In the genomic region with DNA sequence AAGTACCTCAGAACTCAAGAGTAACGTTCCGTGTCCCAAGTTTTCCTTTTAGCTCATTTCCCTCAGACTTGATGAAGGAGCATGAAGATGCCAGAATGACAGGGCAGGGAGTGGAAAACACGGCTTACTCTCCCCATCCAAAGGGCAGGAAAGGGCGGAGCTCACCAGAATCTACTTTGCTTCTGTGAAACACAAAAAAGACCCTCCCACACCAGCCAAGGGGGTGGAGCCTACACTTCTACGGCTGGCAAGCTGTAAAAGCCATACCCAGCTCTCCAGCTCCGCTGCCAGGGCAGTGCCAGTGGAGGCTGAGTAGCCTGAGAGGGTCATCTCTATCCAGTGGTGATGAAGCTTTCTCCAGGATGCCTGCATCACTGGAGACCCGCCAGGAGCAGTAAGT, we compare ENCODE assay signal across 15 mouse cellular contexts. TPM values are rescaled to one million over a fixed set of nuclear protein-coding genes. Genes with fewer than 3 reads are reported as not detected.
DNase-seq lines count a peak whose midpoint lies in the region; ATAC-seq and TF ChIP-seq lines count a peak whose summit lies in the region.
"Had no signal": no experiment of that assay in that cellular context is flagged by ENCODE, and none has a peak within 500 bp of the region (broad histone marks: within the 10 kb centered on the region; RNA-seq: fewer than 3 reads in every experiment).

No protein-coding gene starts in this region.

- H3K9ac ChIP-seq in forebrain, embryonic 13.5 days: no peak overlapping the region
- no peak overlapping the region for H3K9ac ChIP-seq in forebrain, embryonic 15.5 days (replicated peaks)
- H3K9ac ChIP-seq in lung, postnatal 0 days (replicated peaks; ENCODE audit: low read depth): no peak overlapping the region
- H3K9ac ChIP-seq: neural tube, embryonic 15.5 days had no signal

- 60% methylated on average over 7 of the region's 7 CpGs for WGBS in forebrain, embryonic 13.5 days
- 64% methylated on average over 7 of the region's 7 CpGs for WGBS in forebrain, embryonic 15.5 days
- WGBS in lung, postnatal 0 days: 59% methylated on average over 7 of the region's 7 CpGs
- WGBS in large intestine, adult 2 months: 35% methylated on average over 7 of the region's 7 CpGs
- WGBS in heart, embryonic 10.5 days: 64% methylated on average over 7 of the region's 7 CpGs

- no peak for TF ChIP-seq CTCF in lung, postnatal 0 days (IDR thresholded peaks at IDR 0.05)

- DNase-seq in lung, postnatal 0 days (ENCODE audit: low spot score): peak; percentile 27
- DNase-seq in lung, postnatal 25 days (ENCODE audit: low spot score): no peak
- DNase-seq in large intestine, adult 2 months (ENCODE audit: low read depth, low spot score): peak; percentile 44
- no peak for DNase-seq in left cerebral cortex, adult 8-10 months (ENCODE audit: low spot score in 2 of 2)
- no peak for DNase-seq in heart, embryonic 10.5 days (ENCODE audit: low spot score)
- DNase-seq: cerebellum, adult 18-20 months; heart, postnatal 14 days had no signal

- no peak overlapping the region for H3K27ac ChIP-seq in forebrain, embryonic 13.5 days
- H3K27ac ChIP-seq in forebrain, embryonic 15.5 days (replicated peaks): no peak overlapping the region
- no peak overlapping the region for H3K27ac ChIP-seq in lung, postnatal 0 days (ENCODE audit: low read length)
- H3K27ac ChIP-seq in heart, embryonic 10.5 days: no peak overlapping the region; the same call in 1 of the 2 replicates
- H3K27ac ChIP-seq: neural tube, embryonic 15.5 days had no signal

- H3K36me3 ChIP-seq in forebrain, embryonic 13.5 days (ENCODE audit: poor library complexity, severe bottlenecking): no peaks in the 10 kb centered on the region
- H3K36me3 ChIP-seq in forebrain, embryonic 15.5 days: no peaks in the 10 kb centered on the region
- H3K36me3 ChIP-seq in lung, postnatal 0 days (ENCODE audit: insufficient read depth, low read length): no peaks in the 10 kb centered on the region
- no peaks in the 10 kb centered on the region for H3K36me3 ChIP-seq in heart, embryonic 10.5 days
- H3K36me3 ChIP-seq: neural tube, embryonic 15.5 days had no signal

- no peaks in the 10 kb centered on the region for H3K9me3 ChIP-seq in forebrain, embryonic 13.5 days (replicated peaks)
- no peaks in the 10 kb centered on the region for H3K9me3 ChIP-seq in forebrain, embryonic 15.5 days
- no peaks in the 10 kb centered on the region for H3K9me3 ChIP-seq in lung, postnatal 0 days (ENCODE audit: low read length)
- H3K9me3 ChIP-seq in heart, embryonic 10.5 days: no peaks in the 10 kb centered on the region
- H3K9me3 ChIP-seq: neural tube, embryonic 15.5 days had no signal

- no peaks in the 10 kb centered on the region for H3K4me1 ChIP-seq in forebrain, embryonic 13.5 days
- peaks cover 4% of the 10 kb centered on the region; the same call in 1 of the 2 replicates for H3K4me1 ChIP-seq in forebrain, embryonic 15.5 days
- peaks cover 6% of the 10 kb centered on the region; the same call in 1 of the 2 replicates for H3K4me1 ChIP-seq in lung, postnatal 0 days (ENCODE audit: insufficient read depth, low read depth, low read length)
- peaks cover 29% of the 10 kb centered on the region for H3K4me1 ChIP-seq in heart, embryonic 10.5 days
- H3K4me1 ChIP-seq: neural tube, embryonic 15.5 days had no signal

- no peaks in the 10 kb centered on the region for H3K27me3 ChIP-seq in forebrain, embryonic 13.5 days
- H3K27me3 ChIP-seq in forebrain, embryonic 15.5 days: no peaks in the 10 kb centered on the region
- H3K27me3 ChIP-seq in lung, postnatal 0 days (replicated peaks; ENCODE audit: insufficient read depth, low read length): no peaks in the 10 kb centered on the region
- no peaks in the 10 kb centered on the region for H3K27me3 ChIP-seq in heart, embryonic 10.5 days (ENCODE audit: insufficient read depth, poor library complexity, severe bottlenecking)
- H3K27me3 ChIP-seq: neural tube, embryonic 15.5 days had no signal

- TF ChIP-seq EP300 in lung, postnatal 0 days (IDR thresholded peaks at IDR 0.05): no peak

- ATAC-seq in forebrain, embryonic 13.5 days: 0 out of 2 replicates have a peak, but pooled peaks have one; percentile 21
- ATAC-seq in forebrain, embryonic 15.5 days (replicated peaks): no peak
- peak; percentile 41 for ATAC-seq in lung, postnatal 0 days
- peak; percentile 46 for ATAC-seq in CD4-positive, CD25-positive, alpha-beta regulatory T cell, adult 4 months
- ATAC-seq: midbrain, embryonic 16.5 days had no signal

- H3K4me3 ChIP-seq in forebrain, embryonic 13.5 days: no peak overlapping the region
- H3K4me3 ChIP-seq in forebrain, embryonic 15.5 days: no peak overlapping the region
- no peak overlapping the region for H3K4me3 ChIP-seq in lung, postnatal 0 days (ENCODE audit: low read depth, low read length)
- no peak overlapping the region for H3K4me3 ChIP-seq in heart, embryonic 10.5 days
- H3K4me3 ChIP-seq: erythroblast, embryonic 14.5 days; neural tube, embryonic 15.5 days had no signal

- no peak overlapping the region for H3K4me2 ChIP-seq in forebrain, embryonic 13.5 days
- H3K4me2 ChIP-seq in forebrain, embryonic 15.5 days (replicated peaks): no peak overlapping the region
- H3K4me2 ChIP-seq in lung, postnatal 0 days (replicated peaks; ENCODE audit: low read depth, low read length): no peak overlapping the region
- H3K4me2 ChIP-seq: neural tube, embryonic 15.5 days had no signal

RNA-seq across cellular contexts. Expression of a gene that starts 44.4 kb away (rescaled TPM):
- 1.5 and 1.8 TPM in 2 replicates for polyA plus RNA-seq in forebrain, embryonic 13.5 days (2015; fragmentation: Nextera tagmentation; extraction: Ambion mirVana)
- 2.3 and 2.4 TPM in 2 replicates for polyA plus RNA-seq in forebrain, embryonic 15.5 days (2015; fragmentation: Nextera tagmentation; extraction: Ambion mirVana)
- 54.8 and 71.1 TPM in 2 replicates for polyA plus RNA-seq in lung, postnatal 0 days (2015; fragmentation: Nextera tagmentation; extraction: Ambion mirVana)
- not detected for polyA plus RNA-seq in CD4-positive, CD25-positive, alpha-beta regulatory T cell, adult 4 months (2017; shearing (Covaris generic))
- 10.5 and 14.0 TPM in 2 replicates for polyA plus RNA-seq in large intestine, adult 2 months (2012; rRNA removed)
- total RNA-seq in left cerebral cortex, adult 8-10 months (2022): 10 to 100 TPM; 22.7 to 32.0 (median 30.3) TPM
- polyA plus RNA-seq in heart, embryonic 10.5 days (2016; fragmentation: Nextera tagmentation; extraction: Ambion mirVana): 20.5 and 32.0 TPM in 2 replicates
- total RNA-seq: granulocyte monocyte progenitor cell, adult 5-6 weeks; MEL had no signal
- polyA plus RNA-seq: erythroblast, embryonic 14.5 days had no signal

Comparison
In these comparisons a context has a peak if more than half of its experiments do, and no peak if none do; other contexts are left out.
1. DNase-seq: peak in lung, postnatal 0 days (single experiment) and large intestine, adult 2 months (single experiment); none in lung, postnatal 25 days (single experiment), left cerebral cortex, adult 8-10 months (0 of 2) and heart, embryonic 10.5 days (single experiment).